Mouse (Mus musculus) intestine, embryonic 14.5 days (tissue): ENCODE measurements at regions not wholly inside any gene's neighbourhood (a gene's known extent, or its start where the extent isn't known, plus 50 kb on each side); places are given as distances from the start of the nearest gene placed in this dataset.

ENCODE experiments used
- ATAC-seq: fragments of 200-750 bp; cut with Nextera tagmentation; replicated peaks from 2 replicates; pipeline ENCODE4 v1.8.0; 2017; ENCODE audit warnings: low read depth, moderate number of reproducible peaks, moderate TSS enrichment, moderate library complexity; ENCODE audit not compliant: low FRiP score, low TSS enrichment
- DNase-seq: peaks from one replicate; pipeline ENCODE4 v3.0.0-alpha.2; 2018; ENCODE audit warnings: low spot score
- H3K27ac ChIP-seq: fragments of 300-500 bp; sonication (generic); 2 replicates; pipeline ENCODE4 v1.5.1; 2014; ENCODE audit warnings: low read depth, mild to moderate bottlenecking, control low read depth
- H3K27me3 ChIP-seq: fragments of 300-500 bp; sonication (generic); replicated peaks from 2 replicates; pipeline ENCODE4 v1.6.1; 2014; ENCODE audit warnings: low read length, control low read depth; ENCODE audit not compliant: control insufficient read depth, insufficient read depth
- H3K36me3 ChIP-seq: fragments of 300-500 bp; sonication (generic); 2 replicates; pipeline ENCODE4 v1.6.1; 2014; ENCODE audit warnings: low read length, control low read depth; ENCODE audit not compliant: control insufficient read depth, insufficient read depth
- H3K4me1 ChIP-seq: fragments of 300-500 bp; sonication (generic); replicated peaks from 2 replicates; pipeline ENCODE4 v1.6.1; 2014; ENCODE audit warnings: low read length, control low read depth, mixed read lengths; ENCODE audit not compliant: control insufficient read depth, insufficient read depth
- H3K4me2 ChIP-seq: fragments of 300-500 bp; sonication (generic); 2 replicates; pipeline ENCODE4 v1.6.1; 2014; ENCODE audit warnings: low read length
- H3K4me3 ChIP-seq: fragments of 300-500 bp; sonication (generic); 2 replicates; pipeline ENCODE4 v1.5.1; 2014; ENCODE audit warnings: low read depth, low read length, control low read depth, mixed read lengths
- H3K9ac ChIP-seq: fragments of 300-500 bp; sonication (generic); 2 replicates; pipeline ENCODE4 v1.6.1; 2014; ENCODE audit warnings: mild to moderate bottlenecking, low read length
- H3K9me3 ChIP-seq: fragments of 300-500 bp; sonication (generic); 2 replicates; pipeline ENCODE4 v1.6.1; 2016; ENCODE audit warnings: low read length, control low read depth; ENCODE audit not compliant: control insufficient read depth
- WGBS: fragments of 180-500 bp; shearing (Covaris S2); extraction: QIAGEN DNeasy Blood & Tissue Kit; methylation state at CpG from one replicate; pipeline ENCODE4 v1.1.7; 2014; 5-methylcytosine and 5-hydroxymethylcytosine counted together

GRCm38 (mm10) chr10:17387296-17387695 is 335.7 kb upstream of the Cited2 start:
- Histone ChIP-seq H3K27me3 (no peaks in the 10 kb centered on the region), H3K4me3 (no peak overlapping the region), H3K9ac (no peak overlapping the region), H3K27ac (no peak overlapping the region), H3K9me3 (peaks cover 8% of the 10 kb centered on the region; the same call in 1 of the 2 replicates), H3K36me3 (no peaks in the 10 kb centered on the region), H3K4me1 (no peaks in the 10 kb centered on the region), H3K4me2 (no peak overlapping the region)
- ATAC-seq (no peak), DNase-seq (no peak)
- WGBS = 77% methylated on average over 4 of the region's 4 CpGs

DNA sequence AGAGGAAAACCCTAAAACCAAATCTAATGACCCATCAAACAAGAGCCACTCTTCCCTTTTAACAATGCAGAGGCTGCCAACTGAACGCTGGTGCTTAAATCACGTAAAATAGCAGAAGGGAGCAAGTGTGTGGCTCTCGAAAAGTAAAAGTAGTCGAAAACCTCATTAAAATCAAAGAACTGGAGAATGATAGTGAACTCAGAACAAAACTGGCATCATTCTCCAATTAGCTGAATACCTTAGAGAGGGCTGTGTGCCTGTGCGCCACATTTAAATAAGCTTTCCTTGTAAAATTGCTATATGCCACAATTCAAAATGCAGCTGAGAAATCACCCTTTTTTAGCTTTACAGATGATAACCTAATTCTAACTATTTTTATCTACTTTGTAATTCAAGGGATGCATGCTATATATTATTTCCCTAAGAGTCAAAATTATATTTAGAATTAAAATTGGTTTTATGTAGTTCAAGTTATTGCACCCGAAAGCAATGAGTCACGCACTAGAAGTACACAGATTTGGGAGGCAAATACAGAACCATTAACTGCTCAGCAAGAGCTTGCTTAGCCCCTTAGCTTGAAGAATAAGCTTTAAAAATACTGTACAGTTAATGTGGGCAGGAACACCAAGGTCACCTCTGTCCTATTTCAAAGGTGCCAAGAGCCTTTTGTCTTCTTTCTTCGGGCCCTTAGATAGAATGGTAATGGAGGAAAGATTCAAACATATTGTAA is 327.4 kb upstream of the Cited2 start:
- no peak overlapping the region for H3K4me2 ChIP-seq
- H3K27me3 ChIP-seq = no peaks in the 10 kb centered on the region
- H3K9me3 ChIP-seq = peaks cover 8% of the 10 kb centered on the region; the same call in 1 of the 2 replicates
- no peak overlapping the region for H3K9ac ChIP-seq
- DNase-seq (no peak), ATAC-seq (no peak)
- no peak overlapping the region for H3K4me3 ChIP-seq
- H3K4me1 ChIP-seq = no peaks in the 10 kb centered on the region
- no peak overlapping the region for H3K27ac ChIP-seq
- 84% methylated on average over 8 of the region's 8 CpGs for WGBS
- H3K36me3 ChIP-seq = no peaks in the 10 kb centered on the region

GRCm38 (mm10) chr10:17403899-17404298 is 319.1 kb upstream of the Cited2 start:
- Histone ChIP-seq H3K27me3 (no peaks in the 10 kb centered on the region), H3K4me3 (no peak overlapping the region), H3K36me3 (no peaks in the 10 kb centered on the region), H3K9me3 (no peaks in the 10 kb centered on the region; the same call in 1 of the 2 replicates), H3K27ac (no peak overlapping the region), H3K4me2 (no peak overlapping the region), H3K9ac (no peak overlapping the region), H3K4me1 (no peaks in the 10 kb centered on the region)
- no peak for DNase-seq
- ATAC-seq = no peak

DNA sequence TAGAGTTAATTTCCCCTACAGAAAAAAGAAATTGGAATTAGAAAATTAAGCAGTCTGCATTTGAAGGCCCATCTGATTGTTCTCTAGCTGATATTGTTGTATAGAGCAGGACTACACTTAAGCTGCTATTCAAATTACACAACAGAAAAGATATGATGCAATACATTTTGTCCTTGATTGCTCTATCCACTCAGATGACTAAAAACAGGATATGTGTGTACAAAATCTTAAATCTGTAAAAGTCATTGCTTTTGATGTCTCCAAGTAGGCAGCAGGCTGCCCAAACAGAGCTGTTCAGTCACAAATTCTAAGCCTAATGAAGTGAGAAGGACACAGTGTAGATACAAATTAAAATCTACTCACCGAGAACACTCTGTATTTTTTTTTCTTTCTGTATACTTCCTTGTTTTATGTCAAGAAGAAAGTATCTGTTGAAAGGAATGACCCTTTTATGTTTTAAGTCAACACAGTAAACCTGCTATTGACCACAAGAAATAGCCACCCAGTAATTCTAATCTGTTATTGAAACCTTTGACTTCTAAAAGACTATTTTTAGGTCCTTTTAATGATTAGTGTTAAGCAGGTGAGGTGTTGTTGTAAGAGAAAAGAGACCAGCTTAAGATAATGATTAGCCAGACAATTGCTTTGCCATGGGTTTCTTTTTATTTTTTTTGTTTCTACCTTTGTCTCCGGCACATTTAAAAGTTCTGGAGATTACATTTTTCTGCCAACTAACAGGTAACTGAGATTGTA is 315.0 kb upstream of the Cited2 start:
- ATAC-seq (no peak), DNase-seq (no peak)
- 44% methylated on average over 2 of the region's 2 CpGs for WGBS
- Histone ChIP-seq H3K36me3 (no peaks in the 10 kb centered on the region), H3K4me3 (no peak overlapping the region), H3K9ac (no peak overlapping the region), H3K4me1 (no peaks in the 10 kb centered on the region), H3K27ac (no peak overlapping the region), H3K27me3 (no peaks in the 10 kb centered on the region), H3K9me3 (no peaks in the 10 kb centered on the region; the same call in 1 of the 2 replicates), H3K4me2 (no peak overlapping the region)

DNA sequence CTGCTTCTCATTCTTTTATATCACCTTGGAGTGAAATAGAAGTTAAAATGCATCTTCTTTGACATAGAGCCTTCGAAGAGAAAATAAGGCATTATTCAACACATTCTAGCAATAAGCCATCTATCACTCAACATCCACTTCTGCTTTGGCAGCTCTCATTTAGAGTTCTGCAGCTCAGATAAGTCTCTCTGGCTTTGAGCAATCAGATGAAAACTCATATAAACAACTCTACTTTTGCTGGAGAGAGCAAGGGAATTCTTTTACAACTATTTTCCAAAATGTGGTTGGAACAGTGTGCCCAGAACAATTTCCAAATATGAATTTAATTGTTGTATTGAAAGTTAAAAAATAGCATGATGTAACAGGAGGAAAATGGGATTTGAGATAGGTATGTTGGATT is 314.2 kb upstream of the Cited2 start:
- DNase-seq = no peak
- H3K36me3 ChIP-seq = no peaks in the 10 kb centered on the region
- H3K4me2 ChIP-seq = no peak overlapping the region
- H3K9ac ChIP-seq = no peak overlapping the region
- ATAC-seq = no peak
- 67% methylated on average over 1 of the region's 1 CpGs for WGBS
- no peaks in the 10 kb centered on the region; the same call in 1 of the 2 replicates for H3K9me3 ChIP-seq
- H3K27me3 ChIP-seq = no peaks in the 10 kb centered on the region
- no peak overlapping the region for H3K4me3 ChIP-seq
- H3K4me1 ChIP-seq = no peaks in the 10 kb centered on the region
- H3K27ac ChIP-seq = no peak overlapping the region

DNA sequence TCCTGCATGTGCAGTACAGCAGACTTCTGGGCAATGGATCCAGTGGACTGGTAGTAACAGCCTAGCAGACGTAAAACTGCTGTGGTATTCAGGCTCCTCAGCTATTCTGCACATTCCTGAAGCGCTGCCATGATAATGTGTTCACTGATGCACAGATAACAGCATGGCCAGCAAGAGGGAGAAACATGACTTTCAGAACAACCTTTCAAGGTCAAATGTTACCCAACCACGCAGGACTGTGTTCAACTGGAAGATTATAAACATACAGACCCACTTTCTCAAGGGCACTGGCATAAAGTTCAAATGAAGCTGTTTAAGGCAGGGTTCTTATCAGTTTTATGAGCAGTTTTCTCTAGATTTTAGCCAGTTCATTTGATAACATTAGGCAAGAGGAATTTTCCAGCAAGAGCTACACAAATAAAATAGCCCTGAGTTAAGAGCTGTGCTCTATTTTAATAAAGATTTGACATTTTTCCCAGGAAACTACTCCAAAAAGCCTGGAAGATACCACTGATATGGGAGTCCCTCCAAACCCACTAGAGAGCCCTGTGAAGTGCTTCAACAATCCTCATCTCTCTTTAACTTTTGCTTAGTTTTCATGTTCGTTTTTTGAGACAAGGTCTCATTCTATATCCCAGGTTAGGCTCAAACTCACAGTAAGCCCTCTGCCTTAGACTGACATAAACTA is 311.6 kb upstream of the Cited2 start:
- H3K27ac ChIP-seq = no peak overlapping the region
- H3K9me3 ChIP-seq = no peaks in the 10 kb centered on the region; the same call in 1 of the 2 replicates
- 51% methylated on average over 4 of the region's 4 CpGs for WGBS
- no peaks in the 10 kb centered on the region for H3K27me3 ChIP-seq
- DNase-seq (no peak), ATAC-seq (no peak)
- H3K36me3 ChIP-seq = no peaks in the 10 kb centered on the region
- H3K4me1 ChIP-seq = no peaks in the 10 kb centered on the region
- no peak overlapping the region for H3K9ac ChIP-seq
- no peak overlapping the region for H3K4me2 ChIP-seq
- H3K4me3 ChIP-seq = no peak overlapping the region

DNA sequence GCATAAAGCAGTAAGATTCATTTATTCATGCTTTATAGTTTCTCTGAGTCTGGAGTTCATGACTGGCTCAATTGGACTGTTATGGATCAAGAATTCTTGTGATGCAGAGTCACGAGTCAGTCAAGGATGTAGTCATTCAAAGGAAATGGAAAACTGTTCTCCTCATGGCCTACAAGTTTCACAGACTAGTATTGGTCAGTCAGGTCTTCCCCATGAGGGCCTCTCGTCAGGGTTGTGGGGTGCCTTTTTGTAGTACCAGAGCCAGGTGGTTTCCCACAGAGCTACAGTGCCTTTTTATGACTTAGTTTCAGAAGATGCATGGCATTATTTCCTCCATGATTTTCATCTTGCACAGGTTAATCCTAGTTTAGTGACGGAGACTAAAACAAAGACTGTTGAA is 307.9 kb upstream of the Cited2 start:
- Histone ChIP-seq H3K27ac (no peak overlapping the region), H3K4me1 (no peaks in the 10 kb centered on the region), H3K9ac (no peak overlapping the region), H3K36me3 (no peaks in the 10 kb centered on the region), H3K4me3 (no peak overlapping the region), H3K4me2 (no peak overlapping the region), H3K9me3 (no peaks in the 10 kb centered on the region), H3K27me3 (no peaks in the 10 kb centered on the region)
- 87% methylated on average over 3 of the region's 3 CpGs for WGBS
- ATAC-seq (no peak), DNase-seq (no peak)

- no peak overlapping the region for H3K4me2 ChIP-seq
- H3K4me3 ChIP-seq = no peak overlapping the region
- no peak overlapping the region for H3K27ac ChIP-seq
- DNase-seq (no peak), ATAC-seq (no peak)
- WGBS = 69% methylated on average over 1 of the region's 1 CpGs
- no peaks in the 10 kb centered on the region for H3K36me3 ChIP-seq
- no peak overlapping the region for H3K9ac ChIP-seq
- no peaks in the 10 kb centered on the region for H3K9me3 ChIP-seq
- H3K27me3 ChIP-seq = no peaks in the 10 kb centered on the region
- H3K4me1 ChIP-seq = no peaks in the 10 kb centered on the region
These were observed 306.9 kb upstream of the Cited2 start for GRCm38 (mm10) chr10:17416121-17416520.
